Mouse (Mus musculus): ENCODE data around the gene Dab1. TPM values are rescaled to one million over a fixed set of nuclear protein-coding genes. Genes with fewer than 3 reads are reported as not detected.

Dab1 gene
- polyA plus RNA-seq, 1 experiment from 2014 or later: not detected

- H3K79me2 ChIP-seq (ENCODE audit: inconsistent target): no peaks in the 10 kb centered on the region
- H3K27ac ChIP-seq: no peak overlapping the region
- H3K4me3 ChIP-seq (ENCODE audit: inconsistent target): no peak overlapping the region
- H3K36me3 ChIP-seq (ENCODE audit: inconsistent target): no peaks in the 10 kb centered on the region
- 91% methylated on average over 5 of the region's 5 CpGs for WGBS (ENCODE audit: missing documents)
These were observed 816.6 kb downstream of the Dab1 start for GRCm38 (mm10) chr4:104435736-104436135.

GRCm38 (mm10) chr4:104436411-104436810 lies 817.3 kb downstream of the Dab1 start:
- Histone ChIP-seq H3K36me3 (ENCODE audit: inconsistent target) (no peaks in the 10 kb centered on the region), H3K4me3 (ENCODE audit: inconsistent target) (no peak overlapping the region), H3K27ac (no peak overlapping the region), H3K79me2 (ENCODE audit: inconsistent target) (no peaks in the 10 kb centered on the region)
- WGBS (ENCODE audit: missing documents): 96% methylated on average over 4 of the region's 4 CpGs

GRCm38 (mm10) chr4:104438730-104439129 lies 819.6 kb downstream of the Dab1 start:
- Histone ChIP-seq H3K27ac (no peak overlapping the region), H3K36me3 (ENCODE audit: inconsistent target) (no peaks in the 10 kb centered on the region), H3K79me2 (ENCODE audit: inconsistent target) (no peaks in the 10 kb centered on the region), H3K4me3 (ENCODE audit: inconsistent target) (no peak overlapping the region)
- WGBS (ENCODE audit: missing documents): 85% methylated on average over 3 of the region's 4 CpGs

GRCm38 (mm10) chr4:104439641-104440040 lies 820.5 kb downstream of the Dab1 start:
- Histone ChIP-seq H3K4me3 (ENCODE audit: inconsistent target) (no peak overlapping the region), H3K36me3 (ENCODE audit: inconsistent target) (no peaks in the 10 kb centered on the region), H3K27ac (no peak overlapping the region), H3K79me2 (ENCODE audit: inconsistent target) (no peaks in the 10 kb centered on the region)
- WGBS (ENCODE audit: missing documents): 89% methylated on average over 3 of the region's 3 CpGs

- Histone ChIP-seq H3K27ac (no peak overlapping the region), H3K36me3 (ENCODE audit: inconsistent target) (no peaks in the 10 kb centered on the region), H3K79me2 (ENCODE audit: inconsistent target) (no peaks in the 10 kb centered on the region), H3K4me3 (ENCODE audit: inconsistent target) (no peak overlapping the region)
- WGBS (ENCODE audit: missing documents): 79% methylated on average over 10 of the region's 10 CpGs
These were observed 824.0 kb downstream of the Dab1 start for GRCm38 (mm10) chr4:104442925-104443747.

- Histone ChIP-seq H3K4me3 (ENCODE audit: inconsistent target) (no peak overlapping the region), H3K79me2 (ENCODE audit: inconsistent target) (no peaks in the 10 kb centered on the region), H3K27ac (no peak overlapping the region), H3K36me3 (ENCODE audit: inconsistent target) (no peaks in the 10 kb centered on the region)
- WGBS (ENCODE audit: missing documents): 28% methylated on average over 8 of the region's 8 CpGs
These were observed 824.6 kb downstream of the Dab1 start for GRCm38 (mm10) chr4:104443775-104444174.

GRCm38 (mm10) chr4:104444985-104445384 lies 825.8 kb downstream of the Dab1 start:
- Histone ChIP-seq H3K27ac (no peak overlapping the region), H3K4me3 (ENCODE audit: inconsistent target) (no peak overlapping the region), H3K79me2 (ENCODE audit: inconsistent target) (no peaks in the 10 kb centered on the region), H3K36me3 (ENCODE audit: inconsistent target) (no peaks in the 10 kb centered on the region)
- 89% methylated on average over 2 of the region's 2 CpGs for WGBS (ENCODE audit: missing documents)

- H3K4me3 ChIP-seq (ENCODE audit: inconsistent target): no peak overlapping the region
- no peaks in the 10 kb centered on the region for H3K79me2 ChIP-seq (ENCODE audit: inconsistent target)
- H3K36me3 ChIP-seq (ENCODE audit: inconsistent target): no peaks in the 10 kb centered on the region
- no peak overlapping the region for H3K27ac ChIP-seq
- WGBS (ENCODE audit: missing documents): 92% methylated on average over 1 of the region's 1 CpGs
These were observed 829.0 kb downstream of the Dab1 start for GRCm38 (mm10) chr4:104448199-104448598.

GRCm38 (mm10) chr4:104450645-104451044 lies 831.5 kb downstream of the Dab1 start:
- WGBS (ENCODE audit: missing documents): 87% methylated on average over 9 of the region's 9 CpGs
- Histone ChIP-seq H3K36me3 (ENCODE audit: inconsistent target) (no peaks in the 10 kb centered on the region), H3K4me3 (ENCODE audit: inconsistent target) (no peak overlapping the region), H3K79me2 (ENCODE audit: inconsistent target) (no peaks in the 10 kb centered on the region), H3K27ac (no peak overlapping the region)

- Histone ChIP-seq H3K27ac (no peak overlapping the region), H3K4me3 (ENCODE audit: inconsistent target) (no peak overlapping the region), H3K36me3 (ENCODE audit: inconsistent target) (no peaks in the 10 kb centered on the region), H3K79me2 (ENCODE audit: inconsistent target) (no peaks in the 10 kb centered on the region)
- WGBS (ENCODE audit: missing documents): 76% methylated on average over 7 of the region's 7 CpGs
These were observed 833.4 kb downstream of the Dab1 start for GRCm38 (mm10) chr4:104452587-104452986.

- no peaks in the 10 kb centered on the region for H3K79me2 ChIP-seq (ENCODE audit: inconsistent target)
- no peak overlapping the region for H3K4me3 ChIP-seq (ENCODE audit: inconsistent target)
- WGBS (ENCODE audit: missing documents): 78% methylated on average over 9 of the region's 9 CpGs
- H3K36me3 ChIP-seq (ENCODE audit: inconsistent target): no peaks in the 10 kb centered on the region
- H3K27ac ChIP-seq: no peak overlapping the region
These were observed 836.0 kb downstream of the Dab1 start for GRCm38 (mm10) chr4:104455151-104455550.

- no peaks in the 10 kb centered on the region for H3K79me2 ChIP-seq (ENCODE audit: inconsistent target)
- H3K36me3 ChIP-seq (ENCODE audit: inconsistent target): no peaks in the 10 kb centered on the region
- WGBS (ENCODE audit: missing documents): 90% methylated on average over 2 of the region's 3 CpGs
- H3K4me3 ChIP-seq (ENCODE audit: inconsistent target): no peak overlapping the region
- H3K27ac ChIP-seq: no peak overlapping the region
These were observed 836.6 kb downstream of the Dab1 start for GRCm38 (mm10) chr4:104455760-104456159.

- Histone ChIP-seq H3K79me2 (ENCODE audit: inconsistent target) (no peaks in the 10 kb centered on the region), H3K27ac (no peak overlapping the region), H3K4me3 (ENCODE audit: inconsistent target) (no peak overlapping the region), H3K36me3 (ENCODE audit: inconsistent target) (no peaks in the 10 kb centered on the region)
- 81% methylated on average over 7 of the region's 7 CpGs for WGBS (ENCODE audit: missing documents)
These were observed 837.2 kb downstream of the Dab1 start for GRCm38 (mm10) chr4:104456173-104456873.

GRCm38 (mm10) chr4:104458726-104459125 lies 839.6 kb downstream of the Dab1 start:
- 76% methylated on average over 5 of the region's 5 CpGs for WGBS (ENCODE audit: missing documents)
- Histone ChIP-seq H3K4me3 (ENCODE audit: inconsistent target) (no peak overlapping the region), H3K36me3 (ENCODE audit: inconsistent target) (no peaks in the 10 kb centered on the region), H3K79me2 (ENCODE audit: inconsistent target) (no peaks in the 10 kb centered on the region), H3K27ac (no peak overlapping the region)
